Mouse (Mus musculus) heart, embryonic 15.5 days (tissue): Measurements from ENCODE around the gene Zfp597. TPM values are rescaled to one million over a fixed set of nuclear protein-coding genes. Genes with fewer than 3 reads are reported as not detected.
"Not testable (repeated sequence)": the region's sequence is repeated elsewhere in the genome, so short reads cannot be mapped to it uniquely, and the experiment has no call there.

ENCODE experiments used
- ATAC-seq: fragments of 200-750 bp; cut with Nextera tagmentation; replicated peaks from 2 replicates; pipeline ENCODE4 v1.8.0; 2017; ENCODE audit warnings: low read depth, moderate TSS enrichment; ENCODE audit not compliant: insufficient number of reproducible peaks, insufficient read depth, low FRiP score
- H3K27ac ChIP-seq: fragments of 300-500 bp; sonication (generic); 2 replicates; pipeline ENCODE4 v1.5.1; 2015; ENCODE audit warnings: mild to moderate bottlenecking, inconsistent platforms
- H3K27me3 ChIP-seq: fragments of 300-500 bp; sonication (generic); 2 replicates; pipeline ENCODE4 v1.6.1; 2015; ENCODE audit warnings: inconsistent platforms
- H3K36me3 ChIP-seq: fragments of 300-500 bp; sonication (generic); 2 replicates; pipeline ENCODE4 v1.6.1; 2015; ENCODE audit warnings: mild to moderate bottlenecking, inconsistent platforms
- H3K4me1 ChIP-seq: fragments of 300-500 bp; sonication (generic); replicated peaks from 2 replicates; pipeline ENCODE4 v1.6.1; 2015; ENCODE audit warnings: inconsistent platforms
- H3K4me2 ChIP-seq: fragments of 300-500 bp; sonication (generic); 2 replicates; pipeline ENCODE4 v1.6.1; 2015; ENCODE audit warnings: inconsistent platforms, mild to moderate bottlenecking, moderate library complexity
- H3K4me3 ChIP-seq: fragments of 300-500 bp; sonication (generic); 2 replicates; pipeline ENCODE4 v1.5.1; 2015; ENCODE audit warnings: mild to moderate bottlenecking, inconsistent platforms
- H3K9ac ChIP-seq: fragments of 300-500 bp; sonication (generic); 2 replicates; pipeline ENCODE4 v1.6.1; 2015; ENCODE audit warnings: mild to moderate bottlenecking, inconsistent platforms
- H3K9me3 ChIP-seq: fragments of 300-500 bp; sonication (generic); replicated peaks from 2 replicates; pipeline ENCODE4 v1.6.1; 2016; ENCODE audit warnings: inconsistent platforms
- WGBS: fragments of 180-500 bp; shearing (Covaris S2); methylation state at CpG from one replicate; pipeline ENCODE4 v1.1.7; 2015; ENCODE audit warnings: mixed read lengths; 5-methylcytosine and 5-hydroxymethylcytosine counted together
- microRNA-seq: library from miRNA; unstranded; fragments of <30 nt; microRNA quantifications from one replicate; pipeline ENCODE4, GENCODE M21; 2016
- polyA plus RNA-seq: library from polyadenylated mRNA; unstranded; fragments of >200 nt; fragmentation: Nextera tagmentation; extraction: Ambion mirVana; gene quantifications from 2 replicates; pipeline ENCODE4 v1.2.1, GENCODE M21; 2015

The Zfp597 gene
- polyA plus RNA-seq, 1 experiment from 2014 or later = 5.4 TPM

GRCm38 (mm10) chr16:3829727-3830126 lies 54.6 kb downstream of the Zfp597 start:
- Histone ChIP-seq H3K4me2 (no peak overlapping the region), H3K36me3 (no peaks in the 10 kb centered on the region), H3K9ac (no peak overlapping the region), H3K9me3 (no peaks in the 10 kb centered on the region), H3K27me3 (no peaks in the 10 kb centered on the region), H3K4me1 (no peaks in the 10 kb centered on the region), H3K4me3 (no peak overlapping the region), H3K27ac (no peak overlapping the region)
- 79% methylated on average over 2 of the region's 2 CpGs for WGBS
- no peak for ATAC-seq

- Histone ChIP-seq H3K27ac (no peak overlapping the region), H3K9ac (no peak overlapping the region), H3K4me1 (no peaks in the 10 kb centered on the region), H3K36me3 (no peaks in the 10 kb centered on the region), H3K27me3 (no peaks in the 10 kb centered on the region), H3K4me3 (no peak overlapping the region), H3K4me2 (no peak overlapping the region), H3K9me3 (no peaks in the 10 kb centered on the region)
- ATAC-seq = no peak
- 62% methylated on average over 3 of the region's 3 CpGs for WGBS
These were observed 56.3 kb downstream of the Zfp597 start for GRCm38 (mm10) chr16:3828021-3828420.

DNA sequence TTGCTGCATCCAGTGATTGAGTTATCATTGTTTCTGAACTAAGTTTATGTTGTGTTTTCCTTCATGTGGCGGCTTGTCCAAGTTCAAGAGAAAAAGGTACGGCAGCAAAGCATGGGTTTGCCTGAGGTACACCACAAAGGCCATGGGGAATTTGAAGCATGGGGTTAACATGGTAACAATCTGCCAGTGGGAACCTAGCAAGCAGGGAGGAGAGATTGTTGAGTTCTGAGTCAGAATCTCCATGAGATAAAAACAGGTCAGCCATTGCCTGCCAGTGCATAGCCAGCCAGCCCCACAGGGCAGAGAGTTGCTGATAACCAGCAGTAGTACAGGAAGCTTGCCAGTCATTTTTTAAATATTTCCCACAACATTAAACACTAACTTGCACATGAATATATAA lies 64.2 kb downstream of the Zfp597 start:
- H3K9me3 ChIP-seq = no peaks in the 10 kb centered on the region
- H3K27ac ChIP-seq = no peak overlapping the region
- H3K4me1 ChIP-seq = no peaks in the 10 kb centered on the region
- no peak overlapping the region for H3K4me2 ChIP-seq
- no peak; the same call in 1 of the 2 replicates for ATAC-seq
- H3K4me3 ChIP-seq = no peak overlapping the region
- H3K27me3 ChIP-seq = no peaks in the 10 kb centered on the region
- H3K36me3 ChIP-seq = no peaks in the 10 kb centered on the region
- 51% methylated on average over 2 of the region's 2 CpGs for WGBS
- H3K9ac ChIP-seq = no peak overlapping the region

DNA sequence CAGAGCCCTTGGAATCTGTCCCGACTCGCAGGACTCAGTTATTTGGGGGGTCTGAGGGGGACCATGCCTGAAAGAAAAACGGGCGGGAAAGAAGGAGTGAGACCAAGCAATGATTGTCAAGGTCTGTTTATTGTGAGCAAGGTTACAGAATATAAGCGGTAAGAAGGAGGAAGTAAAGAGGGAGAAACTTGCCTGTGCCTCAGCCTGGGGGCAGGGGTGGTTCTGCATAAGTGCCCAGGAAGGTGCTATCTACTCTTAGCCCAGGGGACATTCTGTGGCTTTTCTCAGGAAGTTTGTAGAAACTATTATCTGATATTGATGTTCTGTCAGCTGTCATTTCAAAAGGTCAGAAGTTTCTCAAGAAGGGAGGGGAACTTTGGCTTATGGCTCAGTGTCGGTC lies 69.7 kb downstream of the Zfp597 start:
- not testable (repeated sequence) for ATAC-seq, H3K27ac ChIP-seq, H3K27me3 ChIP-seq, H3K4me3 ChIP-seq, H3K4me2 ChIP-seq, H3K4me1 ChIP-seq, H3K9ac ChIP-seq, H3K36me3 ChIP-seq, H3K9me3 ChIP-seq
- WGBS = 78% methylated on average over 6 of the region's 6 CpGs

Small RNA genes lying within 50 kb of the gene (microRNA-seq; reads per million reads assigned to microRNA genes)
- not detected for gene Gm23493

Other genes with a start within 250 kb of the Zfp597 start
- 0.09 TPM in 1 of 2 replicates, not detected in the other for gene Mefv, start 166.5 kb downstream of the Zfp597 start, polyA plus RNA-seq
- 26.5 and 33.1 TPM in 2 replicates for gene Zfp263, start 140.5 kb downstream of the Zfp597 start, polyA plus RNA-seq
- gene Olfr15, start 53.7 kb downstream of the Zfp597 start, polyA plus RNA-seq = not detected in 2 replicates
- gene Zfp174, start 37.3 kb downstream of the Zfp597 start, polyA plus RNA-seq = 0.71 and 0.77 TPM in 2 replicates
- gene Naa60, start 12.2 kb downstream of the Zfp597 start, polyA plus RNA-seq = 29.6 and 40.6 TPM in 2 replicates
- gene Gm20695, start 87 bp upstream of the Zfp597 start, polyA plus RNA-seq = 0.58 and 0.93 TPM in 2 replicates
- 7.7 and 8.5 TPM in 2 replicates for gene 1700037C18Rik, start 24.1 kb upstream of the Zfp597 start, polyA plus RNA-seq
- gene Cluap1, start 24.2 kb upstream of the Zfp597 start, polyA plus RNA-seq = 14.2 and 15.6 TPM in 2 replicates
- gene Nlrc3, start 92.1 kb upstream of the Zfp597 start, polyA plus RNA-seq = 1.3 and 2.2 TPM in 2 replicates
- gene Slx4, start 119.2 kb upstream of the Zfp597 start, polyA plus RNA-seq = 8.3 and 10.6 TPM in 2 replicates
- gene Dnase1, start 152.4 kb upstream of the Zfp597 start, polyA plus RNA-seq = 2.5 and 3.7 TPM in 2 replicates
- 102 and 110 TPM in 2 replicates for gene Trap1, start 193.3 kb upstream of the Zfp597 start, polyA plus RNA-seq